Mouse (Mus musculus): Measurements from ENCODE around the gene Itga6.

Itga6 gene

GRCm38 (mm10) chr2:71805120-71805519 is 59.7 kb downstream of the Itga6 start:
- no peak for DNase-seq (ENCODE audit: low spot score)

GRCm38 (mm10) chr2:71805611-71806567 is 60.5 kb downstream of the Itga6 start:
- no peak for DNase-seq (ENCODE audit: low spot score)

- no peak for DNase-seq (ENCODE audit: low spot score)
These were observed 64.0 kb downstream of the Itga6 start for GRCm38 (mm10) chr2:71809289-71809860.

- no peak for DNase-seq (ENCODE audit: low spot score)
These were observed 64.6 kb downstream of the Itga6 start for GRCm38 (mm10) chr2:71810010-71810409.

GRCm38 (mm10) chr2:71810906-71811305 is 65.5 kb downstream of the Itga6 start:
- DNase-seq (ENCODE audit: low spot score) = no peak

GRCm38 (mm10) chr2:71812221-71813021 is 67.0 kb downstream of the Itga6 start:
- DNase-seq (ENCODE audit: low spot score) = peak; percentile 44

GRCm38 (mm10) chr2:71813022-71813358 is 67.6 kb downstream of the Itga6 start:
- DNase-seq (ENCODE audit: low spot score) = no peak

- DNase-seq (ENCODE audit: low spot score) = no peak
These were observed 68.0 kb downstream of the Itga6 start for GRCm38 (mm10) chr2:71813371-71813770.

GRCm38 (mm10) chr2:71814016-71814415 is 68.6 kb downstream of the Itga6 start:
- DNase-seq (ENCODE audit: low spot score) = no peak

GRCm38 (mm10) chr2:71815279-71815678 is 69.9 kb downstream of the Itga6 start:
- no peak for DNase-seq (ENCODE audit: low spot score)

GRCm38 (mm10) chr2:71816391-71817041 is 71.1 kb downstream of the Itga6 start:
- DNase-seq (ENCODE audit: low spot score) = no peak

- no peak for DNase-seq (ENCODE audit: low spot score)
These were observed 78.7 kb downstream of the Itga6 start for GRCm38 (mm10) chr2:71824146-71824545.

- DNase-seq (ENCODE audit: low spot score) = no peak
These were observed 82.3 kb downstream of the Itga6 start for GRCm38 (mm10) chr2:71827711-71828110.

- DNase-seq (ENCODE audit: low spot score) = no peak
These were observed 83.5 kb downstream of the Itga6 start for GRCm38 (mm10) chr2:71828928-71829327.

- no peak for DNase-seq (ENCODE audit: low spot score)
These were observed 88.2 kb downstream of the Itga6 start for GRCm38 (mm10) chr2:71833626-71834025.

GRCm38 (mm10) chr2:71834371-71834770 is 89.0 kb downstream of the Itga6 start:
- DNase-seq (ENCODE audit: low spot score) = no peak

GRCm38 (mm10) chr2:71835556-71835955 is 90.1 kb downstream of the Itga6 start:
- DNase-seq (ENCODE audit: low spot score) = no peak

- DNase-seq (ENCODE audit: low spot score) = no peak
These were observed 90.8 kb downstream of the Itga6 start for GRCm38 (mm10) chr2:71836232-71836631.

GRCm38 (mm10) chr2:71837261-71837660 is 91.8 kb downstream of the Itga6 start:
- DNase-seq (ENCODE audit: low spot score) = no peak

- no peak for DNase-seq (ENCODE audit: low spot score)
These were observed 92.4 kb downstream of the Itga6 start for GRCm38 (mm10) chr2:71837791-71838190.

GRCm38 (mm10) chr2:71843316-71843715 is 97.9 kb downstream of the Itga6 start:
- DNase-seq (ENCODE audit: low spot score) = no peak

GRCm38 (mm10) chr2:71844906-71845305 is 99.5 kb downstream of the Itga6 start:
- DNase-seq (ENCODE audit: low spot score) = no peak

Data from urinary bladder, postnatal 10 days (tissue).